In the genomic region with DNA sequence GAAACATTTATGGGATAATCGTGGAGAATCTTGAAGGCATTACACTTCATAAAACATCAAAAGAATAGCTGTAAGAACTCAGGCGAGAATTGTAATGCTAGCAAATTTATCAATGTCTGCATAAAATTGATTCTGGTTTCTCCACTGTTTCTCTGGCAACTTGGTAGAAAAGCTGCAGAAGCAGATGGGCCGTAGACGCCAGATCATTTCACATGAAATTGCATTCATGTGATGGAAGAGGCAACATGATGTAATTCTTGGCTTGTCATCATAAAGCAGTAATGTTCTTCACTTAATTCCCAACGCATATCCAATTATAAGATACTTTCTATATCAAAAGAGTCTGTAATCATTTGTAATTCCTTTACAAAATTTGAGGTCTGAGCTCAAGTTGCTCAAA, we compare ENCODE assay signal across 22 mouse cellular contexts.
A peak's percentile ranks its signal among the peaks of the same experiment; 100 is the strongest.
DNase-seq lines count a peak whose midpoint lies in the region; ATAC-seq and TF ChIP-seq lines count a peak whose summit lies in the region.
"Had no signal": no experiment of that assay in that cellular context is flagged by ENCODE, and none has a peak within 500 bp of the region (broad histone marks: within the 10 kb centered on the region; RNA-seq: fewer than 3 reads in every experiment).

No protein-coding gene starts in this region.

- no peaks in the 10 kb centered on the region for H3K27me3 ChIP-seq in hindbrain, embryonic 14.5 days (ENCODE audit: control insufficient read depth, insufficient read depth, low read length)
- H3K27me3 ChIP-seq in hindbrain, embryonic 10.5 days (ENCODE audit: insufficient read depth, poor library complexity, severe bottlenecking): no peaks in the 10 kb centered on the region
- no peaks in the 10 kb centered on the region for H3K27me3 ChIP-seq in heart, adult 2 months (ENCODE audit: control insufficient read depth, insufficient read depth, low read length)
- H3K27me3 ChIP-seq: embryonic facial prominence, embryonic 15.5 days; hindbrain, embryonic 12.5 days; kidney, embryonic 15.5 days; limb, embryonic 13.5 days; liver, embryonic 15.5 days; midbrain, embryonic 13.5 days; Patski had no signal

- intact Hi-C loops in heart, adult 2 months (cut with DNase I): no loop called here

- H3K9ac ChIP-seq in hindbrain, embryonic 14.5 days: no peak overlapping the region
- H3K9ac ChIP-seq in heart, adult 2 months (ENCODE audit: low read depth, low read length): no peak overlapping the region
- H3K9ac ChIP-seq: embryonic facial prominence, embryonic 15.5 days; hindbrain, embryonic 12.5 days; kidney, embryonic 15.5 days; limb, embryonic 13.5 days; liver, embryonic 15.5 days; midbrain, embryonic 13.5 days had no signal

- H3K27ac ChIP-seq in hindbrain, embryonic 14.5 days: no peak overlapping the region
- H3K27ac ChIP-seq in hindbrain, embryonic 10.5 days: no peak overlapping the region
- H3K27ac ChIP-seq in heart, adult 2 months: no peak overlapping the region
- H3K27ac ChIP-seq: embryonic facial prominence, embryonic 15.5 days; heart, embryonic 10.5 days; hindbrain, embryonic 12.5 days; kidney, embryonic 15.5 days; limb, embryonic 13.5 days; liver, embryonic 15.5 days; midbrain, embryonic 13.5 days had no signal

- no peaks in the 10 kb centered on the region for H3K9me3 ChIP-seq in hindbrain, embryonic 14.5 days (ENCODE audit: control insufficient read depth, low read length)
- H3K9me3 ChIP-seq in hindbrain, embryonic 10.5 days: no peaks in the 10 kb centered on the region
- H3K9me3 ChIP-seq: embryonic facial prominence, embryonic 15.5 days; heart, embryonic 10.5 days; hindbrain, embryonic 12.5 days; kidney, embryonic 15.5 days; limb, embryonic 13.5 days; liver, embryonic 15.5 days; midbrain, embryonic 13.5 days had no signal

- H3K4me1 ChIP-seq in hindbrain, embryonic 14.5 days (replicated peaks; ENCODE audit: control insufficient read depth, insufficient read depth, low read length): no peaks in the 10 kb centered on the region
- H3K4me1 ChIP-seq in hindbrain, embryonic 10.5 days (replicated peaks): no peaks in the 10 kb centered on the region
- no peaks in the 10 kb centered on the region for H3K4me1 ChIP-seq in heart, adult 2 months (ENCODE audit: control insufficient read depth, insufficient read depth, low read length)
- H3K4me1 ChIP-seq: embryonic facial prominence, embryonic 15.5 days; heart, embryonic 10.5 days; hindbrain, embryonic 12.5 days; kidney, embryonic 15.5 days; limb, embryonic 13.5 days; liver, embryonic 15.5 days; midbrain, embryonic 13.5 days had no signal

- H3K79me2 ChIP-seq in heart, adult 2 months (replicated peaks; ENCODE audit: control insufficient read depth, insufficient read depth, low read length): no peaks in the 10 kb centered on the region

- peak; percentile 48 to 64 for DNase-seq in cerebellum, postnatal 10 days
- no peak for DNase-seq in cerebellum, adult 18-20 months
- peak; percentile 35 for DNase-seq in hindbrain, embryonic 14.5 days (ENCODE audit: low spot score)
- DNase-seq in hindbrain, embryonic 10.5 days (ENCODE audit: low spot score): no peak
- DNase-seq in right cerebral cortex, postnatal 10 days (ENCODE audit: low spot score in 2 of 2): peak; percentile 31 to 45
- no peak for DNase-seq in right cerebral cortex, postnatal 4 days
- DNase-seq in adrenal gland, adult 18-20 months (ENCODE audit: low spot score in 2 of 2): no peak
- DNase-seq in heart, adult 2 months: no peak
- DNase-seq: adrenal gland, postnatal 25 days; cerebellum, adult 9-11 months; kidney, postnatal 4 days; right cerebral cortex, postnatal 14 days; thymus, postnatal 4 days had no signal

- 50% methylated on average over 5 of the region's 5 CpGs for WGBS in hindbrain, embryonic 14.5 days
- WGBS in hindbrain, embryonic 10.5 days: 90% methylated on average over 5 of the region's 5 CpGs
- WGBS in heart, adult 2 months: 76% methylated on average over 5 of the region's 5 CpGs

- H3K4me2 ChIP-seq in hindbrain, embryonic 14.5 days (replicated peaks): no peak overlapping the region
- H3K4me2 ChIP-seq: embryonic facial prominence, embryonic 15.5 days; hindbrain, embryonic 12.5 days; kidney, embryonic 15.5 days; limb, embryonic 13.5 days; liver, embryonic 15.5 days; midbrain, embryonic 13.5 days had no signal

- TF ChIP-seq POLR2A in heart, adult 2 months (IDR thresholded peaks at IDR 0.05; ENCODE audit: insufficient read depth, low read depth, low read length): no peak

- no peak for TF ChIP-seq EP300 in heart, adult 2 months (IDR thresholded peaks at IDR 0.05; ENCODE audit: insufficient read depth, low read depth, low read length)

- ATAC-seq in hindbrain, embryonic 14.5 days (ENCODE audit: low FRiP score): no peak
- ATAC-seq: intestine, embryonic 16.5 days; midbrain, embryonic 13.5 days; Patski had no signal

- H3K4me3 ChIP-seq in hindbrain, embryonic 14.5 days (replicated peaks; ENCODE audit: low read length): no peak overlapping the region
- no peak overlapping the region for H3K4me3 ChIP-seq in hindbrain, embryonic 10.5 days
- H3K4me3 ChIP-seq in heart, adult 2 months: no peak overlapping the region
- H3K4me3 ChIP-seq: embryonic facial prominence, embryonic 15.5 days; heart, embryonic 10.5 days; hindbrain, embryonic 12.5 days; kidney, embryonic 15.5 days; limb, embryonic 13.5 days; liver, embryonic 15.5 days; midbrain, embryonic 13.5 days had no signal

- TF ChIP-seq CTCF in heart, adult 2 months (IDR thresholded peaks at IDR 0.05): no peak

- H3K36me3 ChIP-seq in hindbrain, embryonic 14.5 days (replicated peaks; ENCODE audit: control insufficient read depth, insufficient read depth): no peaks in the 10 kb centered on the region
- H3K36me3 ChIP-seq in hindbrain, embryonic 10.5 days: no peaks in the 10 kb centered on the region
- H3K36me3 ChIP-seq in heart, adult 2 months (ENCODE audit: control insufficient read depth, insufficient read depth, low read length): no peaks in the 10 kb centered on the region
- H3K36me3 ChIP-seq: embryonic facial prominence, embryonic 15.5 days; heart, embryonic 10.5 days; hindbrain, embryonic 12.5 days; kidney, embryonic 15.5 days; limb, embryonic 13.5 days; liver, embryonic 15.5 days; midbrain, embryonic 13.5 days had no signal

Comparison
In these comparisons a context has a peak if more than half of its experiments do, and no peak if none do; other contexts are left out.
1. DNase-seq: peak in cerebellum, postnatal 10 days (2 of 2), hindbrain, embryonic 14.5 days (single experiment) and right cerebral cortex, postnatal 10 days (2 of 2); none in cerebellum, adult 18-20 months (0 of 2), hindbrain, embryonic 10.5 days (single experiment), right cerebral cortex, postnatal 4 days (single experiment), adrenal gland, adult 18-20 months (0 of 2) and heart, adult 2 months (0 of 2).